Mouse (Mus musculus) liver, embryonic 14.5 days (tissue): ENCODE results near the gene 1700013H16Rik.

Experiments
- CTCF ChIP-seq: IDR thresholded peaks from 2 replicates; pipeline ENCODE4 v1.5.1; 2016; ENCODE audit warnings: antibody characterized with exemption, low read depth, control low read depth
- EP300 ChIP-seq: IDR thresholded peaks from 2 replicates; pipeline ENCODE4 v1.6.1; 2016; ENCODE audit warnings: antibody characterized with exemption, low read depth

- no peak for TF ChIP-seq EP300
- TF ChIP-seq CTCF, result no peak
Measured at GRCm38 (mm10) chrX:53694008-53694777, 63.4 kb downstream of the 1700013H16Rik start.
